Mouse (Mus musculus) cerebellum, adult 8-10 months (tissue): Measurements from ENCODE around the gene Tfb2m.

Source experiments
- DNase-seq: peaks from one replicate; pipeline ENCODE4 v3.0.0; 2022

The Tfb2m gene

GRCm38 (mm10) chr1:179492908-179493307, 53.2 kb downstream of the Tfb2m start:
- no peak for DNase-seq

- DNase-seq, result no peak
These were observed 57.5 kb downstream of the Tfb2m start for GRCm38 (mm10) chr1:179488520-179488919.

- no peak for DNase-seq
These were observed 58.1 kb downstream of the Tfb2m start for GRCm38 (mm10) chr1:179487990-179488389.

GRCm38 (mm10) chr1:179487238-179487637, 58.8 kb downstream of the Tfb2m start:
- no peak for DNase-seq

- no peak for DNase-seq
These were observed 60.1 kb downstream of the Tfb2m start for GRCm38 (mm10) chr1:179485784-179486540.

GRCm38 (mm10) chr1:179480862-179481261, 65.2 kb downstream of the Tfb2m start:
- no peak for DNase-seq
